Mouse (Mus musculus): ENCODE measurements around the gene Carm1. TPM values are rescaled to one million over a fixed set of nuclear protein-coding genes. Genes with fewer than 3 reads are reported as not detected.

Gene Carm1
- total and polyA plus RNA-seq, 3 experiments = 21.5 to 111 (median 42.2) TPM

DNA sequence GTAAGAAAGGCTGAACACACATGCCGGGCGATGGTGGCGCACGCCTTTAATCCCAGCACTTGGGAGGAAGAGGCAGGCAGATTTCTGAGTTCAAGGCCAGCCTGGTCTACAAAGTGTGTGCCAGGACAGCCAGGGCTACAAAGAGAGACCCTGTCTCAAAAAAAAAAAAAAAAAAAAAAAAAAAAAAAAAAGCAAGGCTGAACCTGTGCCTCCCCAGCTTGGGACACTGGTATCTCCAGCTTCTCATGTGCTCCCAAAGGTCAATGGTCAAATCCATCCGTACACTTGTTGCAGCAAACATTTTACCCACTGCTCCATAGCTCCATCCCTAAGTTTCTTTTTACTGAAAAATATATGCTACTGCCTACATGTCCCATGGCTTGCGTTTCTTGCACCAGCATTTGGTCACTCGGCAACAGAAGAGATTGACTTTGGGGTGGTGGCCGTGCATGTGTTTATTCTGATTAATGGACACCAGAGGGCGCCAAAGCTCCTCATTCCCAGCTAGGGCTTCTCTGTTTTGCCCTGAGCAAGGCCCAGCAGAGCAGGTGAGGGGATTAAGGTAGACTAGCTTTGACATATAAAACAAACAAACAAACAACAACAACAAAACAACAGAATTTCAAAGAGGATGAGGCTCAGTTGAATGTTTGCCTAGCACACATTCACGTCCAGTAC lies 55.2 kb downstream of the Carm1 start:
- Histone ChIP-seq H3K9ac (ENCODE audit: insufficient read depth, low read depth) (no peak overlapping the region), H3K4me3 (replicated peaks in 1 of 3; ENCODE audit: low read depth in 2 of 3, low read length in 2 of 3, poor library complexity in 1 of 3) (no peak overlapping the region), H3K4me2 (ENCODE audit: insufficient read depth, low read depth, poor library complexity, severe bottlenecking) (no peak overlapping the region), H3K9me3 (replicated peaks; ENCODE audit: low read length) (no peaks in the 10 kb centered on the region), H3K27ac (ENCODE audit: insufficient read depth, low read depth) (no peak overlapping the region), H3K36me3 (replicated peaks in 1 of 2; ENCODE audit: control insufficient read depth in 1 of 2, insufficient read depth in 1 of 2, low read length in 1 of 2) (peaks cover 0 to 10% of the 10 kb centered on the region in 2 experiments), H3K4me1 (ENCODE audit: control insufficient read depth in 1 of 2, insufficient read depth in 2 of 2) (peaks cover 0 to 8% of the 10 kb centered on the region in 2 experiments; a peak in 1 of 4 replicates), H3K79me2 (replicated peaks; ENCODE audit: control insufficient read depth, extremely low read depth, insufficient read depth, poor library complexity, severe bottlenecking) (no peaks in the 10 kb centered on the region), H3K27me3 (replicated peaks) (no peaks in the 10 kb centered on the region)
- DNase-seq (ENCODE audit: extremely low read depth) = peak; percentile 87
- in situ Hi-C loops (cut with MboI; ENCODE audit: low pct_ligation_motif_present, low pct_unique_long_range_greater_than_20kb, low sequenced_read_pairs) = loop anchor here (5.0 kb wide), 1 partner anchor 210 kb away; no protein-coding TSS in a partner anchor
- dilution Hi-C loops (cut with MboI; ENCODE audit: extremely low pct_ligation_motif_present, extremely low pct_unique_long_range_greater_than_20kb, low sequenced_read_pairs) = no loop called here
- TF ChIP-seq SMC3 (IDR thresholded peaks at IDR 0.05; ENCODE audit: low read depth, low read length) = peak; percentile 92
- 0 out of 2 replicates have a peak, but pooled peaks have one; percentile 11 for TF ChIP-seq NRF1 (IDR thresholded peaks at IDR 0.05; ENCODE audit: low read depth, low read length)
- no peak for TF ChIP-seq JUND (conservative IDR thresholded peaks at IDR 0.05; ENCODE audit: low read depth, low read length)
- no peak for TF ChIP-seq MAFK (IDR thresholded peaks at IDR 0.05; ENCODE audit: insufficient replicate concordance, low read length)
- TF ChIP-seq RCOR1 (conservative IDR thresholded peaks at IDR 0.05; ENCODE audit: low read depth, low read length) = no peak
- TF ChIP-seq GABPA (IDR thresholded peaks at IDR 0.05; ENCODE audit: insufficient replicate concordance, low read depth, low read length) = no peak
- TF ChIP-seq PAX5 (IDR thresholded peaks at IDR 0.05; ENCODE audit: low read length) = no peak
- no peak for TF ChIP-seq MAZ (IDR thresholded peaks at IDR 0.05; ENCODE audit: low read depth, low read length)
- TF ChIP-seq BHLHE40 (IDR thresholded peaks at IDR 0.05; ENCODE audit: low read depth, low read length) = no peak
- TF ChIP-seq HCFC1 (IDR thresholded peaks at IDR 0.05; ENCODE audit: low read depth, low read length) = no peak
- TF ChIP-seq ZKSCAN1 (IDR thresholded peaks at IDR 0.05; ENCODE audit: borderline replicate concordance, low read depth, low read length) = no peak
- TF ChIP-seq ZNF384 (IDR thresholded peaks at IDR 0.05; ENCODE audit: low read depth, low read length) = no peak
- TF ChIP-seq CTCF (conservative IDR thresholded peaks at IDR 0.05 in 1 of 2, IDR thresholded peaks at IDR 0.05 in 1 of 2; ENCODE audit: low read depth in 2 of 2, low read length in 2 of 2) = peak; percentile 60 to 94
- no peak for TF ChIP-seq ETS1 (conservative IDR thresholded peaks at IDR 0.05; ENCODE audit: low read depth, low read length)
- TF ChIP-seq ZC3H11A (IDR thresholded peaks at IDR 0.05; ENCODE audit: low read depth, low read length) = peak; percentile 50
- no peak for TF ChIP-seq SIN3A (IDR thresholded peaks at IDR 0.05; ENCODE audit: low read length)
- no peak for TF ChIP-seq IRF4 (IDR thresholded peaks at IDR 0.05; ENCODE audit: low read depth, low read length)
- TF ChIP-seq MYC (IDR thresholded peaks at IDR 0.05; ENCODE audit: low read depth, low read length) = peak; percentile 74; the same call in 1 of the 2 replicates
- TF ChIP-seq CHD2 (IDR thresholded peaks at IDR 0.05; ENCODE audit: low read length) = no peak
- no peak for TF ChIP-seq UBTF (IDR thresholded peaks at IDR 0.05; ENCODE audit: low read depth, low read length)
- TF ChIP-seq NELFE (IDR thresholded peaks at IDR 0.05; ENCODE audit: low read depth, low read length) = no peak
- TF ChIP-seq RAD21 (IDR thresholded peaks at IDR 0.05; ENCODE audit: low read depth, low read length) = peak; percentile 97
- 0 out of 2 replicates have a peak, but pooled peaks have one; percentile 31 for TF ChIP-seq MAX (IDR thresholded peaks at IDR 0.05; ENCODE audit: low read length)
